Mouse (Mus musculus): ENCODE data around the gene Cdk11b.

Gene Cdk11b

DNA sequence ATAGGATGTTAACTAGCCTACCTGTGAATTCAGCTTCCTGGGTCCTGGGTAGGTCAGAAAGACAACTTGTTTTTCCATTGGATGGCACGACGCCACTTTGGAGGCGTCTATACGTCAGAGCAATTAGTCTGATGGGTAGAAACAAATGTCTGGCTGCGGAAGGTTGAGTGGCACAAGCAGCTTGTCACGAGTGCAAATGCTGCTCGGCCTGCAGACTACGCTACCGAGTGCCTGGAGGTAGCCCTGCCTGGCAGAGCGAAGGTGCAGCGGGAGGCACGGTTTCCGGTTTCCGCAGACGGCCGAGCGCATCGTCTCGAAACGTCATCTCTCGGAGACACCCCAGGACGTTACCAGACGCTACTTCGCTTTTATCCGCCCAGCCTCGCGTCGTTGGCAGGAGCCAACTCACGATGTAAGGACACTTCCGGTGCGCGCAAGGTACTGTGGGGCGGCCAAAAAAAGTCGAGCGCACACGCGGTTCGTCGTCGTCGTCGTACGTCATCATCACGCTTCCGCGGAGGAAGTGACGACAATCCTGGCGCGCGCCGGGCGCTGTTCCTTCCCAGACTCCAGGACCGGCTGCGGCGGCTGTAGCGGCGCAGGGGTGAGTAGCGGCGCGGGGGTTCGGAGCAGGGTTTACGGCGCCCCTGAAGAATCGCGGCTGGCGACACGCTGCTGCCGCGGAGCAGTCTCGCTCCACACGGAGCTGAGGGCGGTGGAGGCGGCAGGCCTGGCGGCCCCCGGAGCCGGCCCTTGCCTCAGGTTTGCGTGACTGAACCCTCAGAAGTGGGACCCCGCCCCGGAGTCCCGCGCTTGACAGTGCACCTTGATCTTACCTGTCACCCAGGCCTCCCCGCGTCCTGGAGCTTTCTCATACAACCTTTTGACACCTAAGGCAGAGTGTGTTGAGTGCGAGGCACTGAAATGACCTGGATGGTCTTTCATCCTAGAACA is at the start of gene Cdk11b:
TSS of gene Cdk11b (plus strand) at position 517 of the 954 bp plus-strand sequence.
- DNase-seq (ENCODE audit: extremely low spot score, low read depth, low spot score): peak; percentile 93

DNA sequence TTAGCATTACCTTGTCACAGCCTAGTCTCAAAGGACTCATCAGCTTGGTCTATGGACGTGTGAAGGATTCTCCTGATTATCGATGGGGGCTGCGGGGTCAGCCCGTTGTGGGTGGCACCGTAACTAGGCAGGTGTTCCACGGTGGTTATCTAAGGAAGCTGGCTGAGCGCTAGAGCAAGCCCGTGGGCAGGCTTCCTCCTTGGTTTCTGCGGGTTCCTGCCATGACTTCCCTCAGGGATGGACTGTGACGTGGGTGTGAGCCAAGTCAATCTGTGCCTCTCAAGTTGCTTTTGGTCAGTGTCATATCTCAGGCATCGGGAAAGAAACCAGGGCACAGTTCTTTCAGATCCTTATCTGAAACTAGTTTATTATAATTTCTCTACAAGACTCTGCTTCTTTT is 49.7 kb upstream of the Cdk11b start:
- DNase-seq (ENCODE audit: extremely low spot score, low read depth, low spot score): no peak

DNA sequence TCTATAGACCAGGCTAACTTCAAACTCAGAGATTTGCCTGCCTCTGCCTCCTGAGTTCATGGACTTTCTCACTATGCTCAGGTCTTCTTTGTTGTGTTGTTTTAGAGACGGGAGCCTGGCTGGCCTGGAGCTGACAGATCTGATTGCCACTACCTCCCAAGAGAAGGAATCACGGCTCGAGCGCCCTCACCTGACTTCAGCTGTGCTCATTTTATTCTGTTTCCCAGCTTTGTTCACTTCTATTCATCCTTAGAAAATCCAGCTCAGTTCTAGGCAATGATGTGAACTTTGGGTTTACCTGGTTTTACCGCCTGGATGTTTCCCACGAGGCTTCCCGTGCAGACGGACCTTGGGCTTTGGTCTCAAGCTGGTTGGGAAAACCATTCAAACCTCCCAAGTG is 49.1 kb upstream of the Cdk11b start:
- no peak for DNase-seq (ENCODE audit: extremely low spot score, low read depth, low spot score)

DNA sequence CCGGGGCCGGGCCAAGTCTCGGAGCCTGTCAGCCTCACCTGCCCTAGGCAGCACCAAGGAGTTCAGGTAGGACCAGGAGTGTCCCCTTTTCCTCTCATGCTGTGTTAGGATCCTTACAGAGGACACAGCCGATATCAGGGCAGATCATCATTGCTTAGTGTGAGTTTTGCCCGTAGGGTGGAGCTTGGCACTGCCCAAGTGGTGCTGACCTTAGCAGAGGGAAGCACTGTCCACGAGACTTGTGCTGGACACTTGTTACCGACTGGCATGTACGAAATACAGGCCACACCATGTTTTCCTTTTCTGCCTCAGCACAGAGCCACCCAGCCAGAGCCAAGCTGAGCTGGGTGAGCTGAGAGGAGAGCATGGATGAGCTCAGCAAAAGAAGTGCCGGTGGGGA is 47.5 kb upstream of the Cdk11b start:
- no peak for DNase-seq (ENCODE audit: extremely low spot score, low read depth, low spot score)

DNA sequence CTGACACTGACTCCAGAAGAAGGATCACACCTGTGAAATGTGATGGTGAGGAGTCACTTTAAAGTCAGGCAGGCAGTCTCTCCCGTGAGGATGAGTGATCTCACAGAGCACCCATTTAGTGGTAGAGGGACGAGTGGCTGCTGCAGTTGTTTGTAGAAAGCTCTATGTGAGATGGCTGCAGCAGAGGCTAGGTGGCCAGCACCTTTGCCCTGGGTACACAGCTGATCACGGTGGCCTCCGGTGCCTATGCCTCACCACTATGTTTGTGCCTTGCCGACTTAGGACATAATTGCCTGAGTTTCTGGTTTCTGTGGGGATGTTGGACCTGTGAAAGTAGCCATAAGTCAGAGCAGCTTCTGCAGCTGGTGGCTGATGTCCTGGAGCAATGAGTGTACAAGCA is 46.9 kb upstream of the Cdk11b start:
- no peak for DNase-seq (ENCODE audit: extremely low spot score, low read depth, low spot score)

DNA sequence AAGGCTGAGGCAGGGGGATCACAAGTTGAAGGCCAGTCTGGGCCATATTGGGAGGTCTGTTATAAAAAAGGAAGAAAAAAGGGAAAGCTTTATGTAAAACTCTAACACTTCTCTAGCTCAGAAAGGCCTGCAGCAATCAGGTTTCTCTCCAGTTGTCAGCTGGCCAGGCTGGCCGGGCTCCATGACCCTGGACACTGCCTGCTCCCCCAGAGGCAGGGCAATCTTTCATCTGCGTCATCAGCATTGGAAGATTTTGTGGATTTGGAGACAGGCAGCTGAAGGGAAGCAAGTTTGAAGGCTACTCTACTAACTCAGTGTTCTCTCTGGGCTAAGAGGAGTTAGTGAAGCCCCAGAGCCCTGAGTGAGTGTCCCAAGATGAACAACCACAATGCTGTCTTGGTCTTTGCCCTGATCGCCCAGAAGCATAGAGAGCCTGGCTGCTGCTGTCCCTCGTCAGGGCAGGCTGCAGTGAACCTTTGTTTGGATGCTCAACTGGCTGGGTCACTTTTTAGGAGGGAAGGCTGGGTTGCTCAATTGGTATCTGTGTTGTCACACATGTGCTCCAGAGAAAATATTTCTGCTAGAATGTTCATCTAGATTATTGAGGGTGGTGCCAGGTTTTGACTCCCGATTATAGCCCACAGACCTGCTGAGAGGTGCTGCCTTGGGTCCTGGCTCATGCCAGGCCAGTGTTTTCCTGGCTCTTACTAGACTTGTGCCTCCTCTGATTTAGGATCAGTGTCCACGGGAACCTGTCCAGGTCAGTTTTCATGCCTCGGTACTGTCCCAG is 46.1 kb upstream of the Cdk11b start:
- DNase-seq (ENCODE audit: extremely low spot score, low read depth, low spot score): no peak

DNA sequence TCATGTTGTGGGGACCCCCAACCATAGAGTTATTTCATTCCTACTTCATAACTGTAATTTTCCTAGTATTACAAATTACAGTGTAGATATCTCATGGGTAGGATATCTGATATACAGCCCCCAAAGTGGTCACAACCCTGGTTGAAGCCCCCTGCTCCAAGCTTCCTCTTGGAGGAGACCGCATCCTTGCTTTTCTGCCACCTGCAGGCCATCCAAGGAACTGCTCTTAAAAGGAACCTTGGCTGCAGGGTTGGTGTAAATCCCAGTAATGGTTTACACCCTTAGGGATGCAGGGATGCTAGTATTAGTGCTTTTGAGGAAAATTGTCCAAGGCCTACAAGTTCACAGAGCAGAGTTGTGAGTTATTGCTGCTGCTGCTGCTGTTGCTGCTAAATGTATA is 44.2 kb upstream of the Cdk11b start:
- no peak for DNase-seq (ENCODE audit: extremely low spot score, low read depth, low spot score)

DNA sequence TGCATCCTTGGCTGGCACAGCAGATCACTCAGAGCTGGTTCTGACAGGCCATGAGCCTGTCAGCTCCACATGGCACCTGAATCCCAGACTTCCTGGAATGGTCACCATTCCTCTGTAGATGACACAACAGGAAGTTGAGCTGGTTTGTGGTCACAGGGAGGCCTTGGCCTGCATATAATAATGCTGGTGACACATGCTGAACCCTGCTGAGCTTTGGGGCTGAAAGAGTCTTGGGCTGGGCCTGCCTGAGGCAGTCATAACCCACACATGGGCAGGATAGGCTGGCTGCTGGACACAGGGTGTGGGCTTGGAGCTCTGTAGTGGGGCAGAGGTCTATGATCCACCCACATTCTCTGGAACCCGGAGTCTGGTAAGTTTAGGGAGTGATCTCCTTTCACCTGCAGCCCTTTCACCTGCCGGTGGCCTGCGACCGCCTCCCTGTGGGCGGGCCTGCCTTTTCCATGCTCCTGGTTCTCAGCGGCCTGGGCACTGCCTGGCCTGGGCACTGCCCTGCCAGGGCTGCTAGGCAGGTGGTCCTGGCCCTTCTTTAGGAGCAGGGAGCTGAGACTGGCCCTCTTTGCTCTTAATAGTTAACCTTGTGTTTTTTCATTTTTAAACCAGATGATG is 42.3 kb upstream of the Cdk11b start:
- DNase-seq (ENCODE audit: extremely low spot score, low read depth, low spot score): no peak

DNA sequence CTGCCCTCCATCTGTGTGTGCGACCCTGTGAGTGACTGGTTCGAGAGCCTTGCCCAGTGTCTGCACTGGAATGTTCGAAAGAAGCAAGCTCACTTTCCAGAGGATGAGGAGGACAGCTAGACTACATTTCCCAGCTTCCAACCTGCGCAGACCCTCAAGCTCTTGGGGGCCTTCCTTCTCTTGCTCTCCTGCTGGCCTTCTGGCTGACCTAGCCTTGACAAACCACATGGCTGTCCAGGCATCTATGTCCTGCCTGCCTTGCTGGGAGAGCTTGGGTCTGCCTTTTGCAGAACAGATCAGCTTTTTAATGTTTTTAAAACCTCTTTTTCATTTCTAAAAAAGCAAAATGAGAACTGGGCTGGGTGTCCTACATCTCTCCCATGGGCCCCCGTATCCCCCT is 35.3 kb upstream of the Cdk11b start:
- no peak for DNase-seq (ENCODE audit: extremely low spot score, low read depth, low spot score)

DNA sequence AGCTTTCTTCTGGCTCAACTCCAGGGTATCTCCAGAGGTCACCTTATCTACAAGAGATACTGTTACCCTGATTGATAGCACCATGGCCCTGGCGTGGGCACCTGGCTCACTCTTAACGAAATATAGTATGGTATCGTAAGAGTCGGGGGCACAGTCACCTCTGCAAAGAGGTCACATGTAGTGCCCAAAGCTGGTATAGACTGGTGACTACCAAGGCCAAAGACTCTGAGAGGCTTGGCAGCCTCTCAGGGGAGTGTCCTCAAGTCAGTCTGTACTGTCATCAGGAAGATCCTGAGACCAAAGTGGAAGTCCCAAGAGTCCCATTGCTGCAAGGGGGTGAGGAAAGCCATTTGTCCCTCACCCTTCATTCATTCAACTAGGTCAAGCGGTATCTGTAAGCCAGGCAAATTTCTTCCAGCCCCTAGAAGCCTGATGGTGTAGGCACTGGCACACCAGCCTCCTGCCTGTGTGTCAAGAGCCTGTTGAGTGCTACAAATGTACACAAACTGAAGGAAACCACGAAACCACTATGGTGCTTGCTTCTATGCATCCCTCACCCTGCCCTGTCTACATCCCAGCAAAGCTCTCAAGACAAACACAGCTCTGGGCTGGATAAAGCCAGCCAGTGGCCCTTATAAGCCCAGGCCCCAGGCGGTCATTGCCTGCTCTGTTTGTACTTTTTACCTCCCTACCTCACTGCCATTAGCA is 33.5 kb upstream of the Cdk11b start:
- DNase-seq (ENCODE audit: extremely low spot score, low read depth, low spot score): no peak

DNA sequence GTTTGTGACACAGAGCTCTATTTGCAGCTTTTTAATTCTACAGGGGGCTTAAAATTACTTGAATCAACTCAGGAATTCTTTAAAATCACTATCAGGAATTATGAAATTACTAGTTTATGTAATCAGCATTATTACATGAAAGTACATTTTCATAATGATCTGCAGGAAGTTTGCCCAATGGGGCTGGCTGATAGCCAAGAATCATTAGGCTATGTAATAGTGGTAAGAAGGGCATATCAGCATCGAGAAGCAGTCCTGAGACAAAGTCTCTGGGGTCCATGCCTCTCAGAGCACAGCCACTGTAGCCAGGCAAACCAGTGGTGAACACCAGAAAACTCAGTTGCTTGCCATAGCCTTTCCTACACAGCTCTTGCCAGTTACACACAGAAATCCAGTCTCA is 30.9 kb upstream of the Cdk11b start:
- no peak for DNase-seq (ENCODE audit: extremely low spot score, low read depth, low spot score)

DNA sequence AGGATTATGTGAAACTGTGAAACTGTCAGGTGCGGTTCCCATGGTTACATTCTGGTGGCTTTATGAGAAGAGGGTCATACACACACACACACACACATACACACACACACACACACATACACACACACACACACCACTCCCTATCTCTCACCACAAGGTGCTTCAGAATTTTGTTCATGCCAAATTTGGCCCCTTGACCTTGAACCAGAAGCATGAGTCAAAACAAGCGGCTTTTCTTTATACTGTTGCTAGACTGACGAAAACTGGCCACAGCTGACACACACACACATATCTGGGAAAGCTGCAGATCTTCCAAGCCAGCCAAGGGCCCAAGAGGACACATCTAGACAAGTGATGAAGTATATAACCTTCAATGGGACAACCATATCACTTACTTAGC is 28.9 kb upstream of the Cdk11b start:
- no peak for DNase-seq (ENCODE audit: extremely low spot score, low read depth, low spot score)

DNA sequence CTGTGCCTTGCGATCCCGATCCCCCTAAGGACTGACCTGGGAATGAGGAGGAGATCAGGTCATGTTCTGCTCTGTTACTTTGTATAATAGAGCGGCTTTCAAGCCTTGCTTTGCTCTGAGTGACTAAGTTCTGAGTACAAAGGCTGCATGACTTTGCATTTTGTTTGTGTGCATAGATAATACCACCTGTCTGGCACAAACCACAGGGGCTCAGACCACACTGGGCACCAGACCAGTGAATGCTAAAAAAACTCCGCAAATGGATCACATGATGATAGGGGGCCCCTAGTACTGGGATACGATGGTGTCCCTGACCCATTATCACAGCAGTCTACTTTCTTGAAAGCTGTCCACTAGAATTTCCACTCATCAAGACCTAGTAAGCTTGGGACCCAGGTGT is 28.0 kb upstream of the Cdk11b start:
- DNase-seq (ENCODE audit: extremely low spot score, low read depth, low spot score): no peak

DNA sequence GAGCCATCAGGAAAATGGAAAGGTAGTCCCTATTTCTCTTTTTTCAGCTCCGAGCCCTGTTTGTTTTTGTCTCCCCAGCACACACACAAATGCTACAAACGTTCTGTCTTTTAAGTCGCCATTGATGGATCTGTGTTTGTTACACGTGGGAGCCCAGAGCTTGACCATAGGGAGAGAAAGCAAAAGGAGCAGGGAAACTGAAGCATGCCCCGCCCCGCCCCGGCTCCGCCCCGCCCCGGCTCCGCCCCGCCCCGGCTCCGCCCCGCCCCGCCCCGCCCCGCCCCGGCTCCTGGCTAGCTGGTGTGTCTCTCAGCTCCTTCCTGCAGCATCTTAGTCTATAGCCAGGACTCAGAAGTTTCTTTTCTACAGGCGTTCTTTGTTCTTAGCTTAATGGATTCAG is 26.1 kb upstream of the Cdk11b start:
- no peak for DNase-seq (ENCODE audit: extremely low spot score, low read depth, low spot score)

DNA sequence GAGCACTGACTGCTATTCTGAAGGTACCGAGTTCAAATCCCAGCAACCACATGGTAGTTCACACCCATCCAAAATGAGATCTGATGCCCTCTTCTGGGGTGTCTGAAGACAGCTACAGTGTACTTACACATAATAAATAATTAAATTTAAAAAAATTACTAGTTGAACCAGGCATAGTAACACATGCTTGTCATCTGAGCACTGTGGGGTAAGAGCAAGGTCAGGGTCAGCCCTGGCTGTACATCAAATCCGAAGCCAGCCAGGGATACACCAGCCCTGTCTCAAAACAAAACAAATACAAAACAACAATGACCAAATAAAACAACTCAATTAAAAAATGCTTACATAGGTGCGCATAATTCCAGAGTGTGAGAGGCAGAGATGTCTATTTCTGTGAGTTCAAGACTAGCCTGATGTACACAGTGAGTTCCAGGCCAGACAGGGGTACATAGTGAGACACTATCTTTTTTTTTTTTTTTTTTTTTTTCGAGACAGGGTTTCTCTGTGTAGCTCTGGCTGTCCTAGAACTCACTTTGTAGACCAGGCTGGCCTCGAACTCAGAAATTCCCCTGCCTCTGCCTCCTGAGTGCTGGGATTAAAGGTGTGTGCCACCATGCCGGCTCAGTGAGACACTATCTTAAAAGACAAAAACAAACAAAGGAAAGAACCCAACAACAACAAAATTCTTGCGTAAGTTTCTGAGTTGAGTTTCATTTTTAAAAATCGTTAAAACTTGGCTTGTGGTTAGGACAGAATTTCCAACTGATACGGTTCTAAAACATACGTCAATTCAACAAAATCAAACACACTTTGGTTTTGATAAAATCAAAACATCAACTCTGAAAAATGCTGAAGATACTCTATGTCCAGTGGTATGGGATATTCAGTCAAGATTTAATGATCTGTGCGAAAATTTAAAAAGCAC is 24.5 kb upstream of the Cdk11b start:
- DNase-seq (ENCODE audit: extremely low spot score, low read depth, low spot score): no peak

DNA sequence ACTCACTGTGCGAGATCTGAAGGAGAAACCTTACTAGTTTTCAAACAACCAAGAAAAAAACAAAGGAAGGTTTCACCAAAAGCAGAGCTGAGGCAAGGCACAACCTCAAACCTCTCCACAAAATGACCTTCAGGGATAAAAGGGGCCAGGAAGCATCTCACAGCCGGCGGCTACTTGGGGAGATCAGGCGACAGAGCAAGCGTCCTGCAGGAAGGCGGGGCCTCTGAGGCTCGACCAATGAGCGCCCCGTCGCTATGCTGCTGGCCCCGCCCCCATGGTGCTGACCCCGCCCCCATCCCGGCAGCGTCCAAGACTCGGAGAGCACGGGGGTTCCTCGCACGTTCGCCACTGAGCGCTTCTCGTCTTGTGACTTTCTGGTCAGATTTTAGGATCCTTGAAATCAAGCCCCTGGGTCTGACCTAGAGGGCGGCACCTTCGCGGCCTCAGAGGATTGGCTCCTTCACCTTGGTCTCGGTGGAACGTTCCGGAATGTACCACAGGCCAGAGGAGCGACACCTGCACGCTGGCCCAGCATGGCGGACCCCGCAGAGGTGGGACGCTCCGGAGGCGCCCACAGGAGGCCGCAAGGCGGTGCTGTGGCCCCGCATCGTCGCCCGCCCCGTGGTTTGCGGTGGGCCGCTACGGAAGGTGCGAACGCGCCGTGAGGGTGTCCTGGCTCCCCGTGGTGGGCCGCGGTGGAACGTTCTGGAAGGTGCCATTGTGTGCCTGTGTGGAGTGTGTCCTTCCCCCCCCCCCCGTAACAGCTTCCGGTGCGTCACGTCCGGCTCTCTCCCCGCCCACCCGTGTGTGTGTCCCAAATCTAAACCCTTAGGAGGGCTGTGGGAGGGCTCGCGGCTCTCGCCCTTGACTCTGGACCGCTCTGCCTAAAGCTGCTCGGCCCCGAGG is 23.3 kb upstream of the Cdk11b start, which contains the start of gene Slc35e2:
TSS of gene Slc35e2 (plus strand) at position 326 of the 906 bp plus-strand sequence.
- DNase-seq (ENCODE audit: extremely low spot score, low read depth, low spot score): peak; percentile 70

DNA sequence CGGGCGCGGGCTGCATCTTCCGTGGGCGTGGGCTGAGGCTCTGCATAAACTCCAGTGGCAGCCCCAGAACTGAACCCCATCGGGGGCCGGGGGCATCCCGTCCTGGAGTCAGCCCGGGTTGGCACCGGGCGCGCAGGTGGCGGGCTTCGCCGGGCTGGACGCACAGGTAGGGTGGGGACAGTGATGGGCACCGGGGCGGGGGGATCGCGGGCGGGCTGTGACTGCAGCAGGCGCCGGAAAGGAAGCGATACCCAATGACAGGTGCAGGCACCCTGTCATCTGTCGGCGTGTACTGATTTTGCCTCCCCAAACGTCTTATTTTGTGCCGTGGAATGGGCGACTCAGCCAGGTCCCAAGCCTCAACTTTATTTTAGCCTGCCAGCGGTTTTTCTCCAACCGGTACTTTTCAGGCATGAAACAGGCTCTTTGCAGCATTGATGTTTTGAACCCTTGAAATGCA is 22.6 kb upstream of the Cdk11b start:
- DNase-seq (ENCODE audit: extremely low spot score, low read depth, low spot score): no peak

DNA sequence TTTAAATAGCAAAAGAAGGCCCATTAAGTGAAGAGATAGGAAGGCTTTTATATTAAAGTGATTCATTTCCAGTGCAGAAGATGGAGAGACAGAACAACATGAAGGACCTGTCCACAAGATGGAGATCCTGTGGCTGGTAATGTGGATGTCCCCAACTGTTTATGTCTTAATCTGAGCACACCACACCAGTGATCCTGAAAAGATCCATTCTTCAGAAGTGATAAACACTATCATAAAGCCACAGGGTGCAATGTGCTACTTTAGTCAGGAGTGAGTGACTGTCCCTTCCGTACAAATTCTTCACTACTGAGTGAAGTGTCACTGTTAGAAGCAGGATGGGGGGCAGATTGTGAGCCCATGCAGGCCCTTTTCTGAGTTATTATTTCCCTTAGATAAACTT is 21.9 kb upstream of the Cdk11b start:
- no peak for DNase-seq (ENCODE audit: extremely low spot score, low read depth, low spot score)

DNA sequence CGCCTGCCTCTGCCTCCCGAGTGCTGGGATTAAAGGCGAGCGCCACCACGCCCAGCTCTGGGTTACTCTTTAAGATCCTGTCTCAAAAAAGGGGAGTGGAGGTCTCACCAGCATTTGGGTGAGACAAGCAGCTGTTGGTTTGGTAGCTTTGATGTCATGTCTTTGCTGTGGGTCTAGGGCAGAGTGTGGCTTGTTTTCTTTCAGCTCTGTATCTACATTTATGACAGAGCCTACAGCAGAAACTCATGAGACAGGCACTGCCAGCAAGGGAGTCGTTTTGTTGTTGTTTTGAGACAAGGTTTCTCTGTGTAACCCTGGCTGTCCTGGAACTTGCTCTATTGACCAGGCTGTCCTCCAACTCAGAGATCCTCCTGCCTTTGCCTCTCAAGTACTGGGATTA is 20.9 kb upstream of the Cdk11b start:
- no peak for DNase-seq (ENCODE audit: extremely low spot score, low read depth, low spot score)
